Mouse (Mus musculus): ENCODE results near the gene Tuft1.

DNA sequence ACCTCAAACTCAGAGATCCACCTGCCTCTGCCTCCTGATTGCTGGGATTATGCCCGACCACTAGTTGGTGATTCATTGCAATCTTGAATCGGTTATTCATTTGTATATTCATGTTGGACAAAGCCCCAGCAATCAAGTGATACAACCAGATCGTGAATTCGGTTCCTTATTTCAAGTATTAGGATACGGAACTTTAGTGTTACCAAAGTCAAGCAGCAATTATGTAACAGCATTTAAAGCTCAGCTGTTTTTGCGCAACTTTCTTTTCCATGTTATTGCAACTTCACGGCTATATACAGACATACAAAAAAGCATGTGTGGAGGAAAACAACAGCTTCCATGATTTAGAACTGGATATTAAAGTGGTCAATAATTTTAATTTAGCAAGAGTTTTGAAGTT lies 75.7 kb downstream of the Tuft1 start:
- TF ChIP-seq FLI1 (IDR thresholded peaks at IDR 0.05; ENCODE audit: low read length) (no peak), GATA1 (IDR thresholded peaks at IDR 0.05; ENCODE audit: borderline replicate concordance, low read length) (no peak)
